Mouse (Mus musculus): ENCODE results near the gene Mrpl24. TPM values are rescaled to one million over a fixed set of nuclear protein-coding genes. Genes with fewer than 3 reads are reported as not detected.
"Not testable (repeated sequence)": the region's sequence is repeated elsewhere in the genome, so short reads cannot be mapped to it uniquely, and the experiment has no call there.

Mrpl24 gene
- 75.0 and 81.3 TPM in 2 replicates for polyA plus RNA-seq (2016; fragmentation: Nextera tagmentation; extraction: Ambion mirVana)

DNA sequence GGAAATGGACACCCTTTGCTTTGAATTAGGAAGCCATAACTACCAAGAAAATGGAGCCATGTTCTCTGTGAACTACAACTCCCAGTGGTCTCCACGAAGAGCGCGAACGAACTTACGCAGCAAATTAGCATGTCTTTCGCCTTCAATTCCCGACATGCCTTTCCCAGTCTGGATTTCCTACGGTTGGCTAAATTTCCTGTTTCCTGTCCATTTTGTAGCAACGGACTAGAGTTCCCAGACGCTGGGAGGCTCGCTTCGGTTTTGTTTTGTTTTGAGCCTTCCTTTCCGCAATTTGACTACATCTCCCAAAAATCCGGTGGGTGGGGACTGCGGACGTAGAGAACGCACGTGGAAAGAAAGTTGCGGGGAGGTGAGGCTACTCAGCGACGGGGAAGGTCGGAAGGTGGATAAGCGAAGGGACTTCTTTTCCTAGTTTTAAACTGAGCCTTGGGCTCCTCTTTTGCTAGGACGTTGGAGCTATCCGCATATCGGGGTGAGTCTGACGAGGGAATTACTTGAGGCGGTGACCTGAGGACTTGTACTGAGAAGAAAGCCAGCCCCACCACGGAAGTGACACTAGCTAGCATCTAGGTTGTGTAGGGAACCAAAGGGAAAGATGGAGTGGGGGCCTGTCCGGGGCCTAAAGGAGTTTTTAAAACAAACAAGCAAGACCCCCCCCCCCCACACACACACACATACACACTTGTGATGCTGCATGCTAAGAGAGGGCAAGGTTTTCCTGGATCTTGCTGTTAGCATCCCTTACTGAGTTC, at the start of gene Mrpl24:
Gene Mrpl24, plus strand, starts transcription at position 171 of the 773 bp plus-strand sequence.
- peak within 1 kb of the TSS; percentile 83 for H3K27ac ChIP-seq
- under 1% methylated on average over 30 of the region's 30 CpGs for WGBS
- peaks cover 6% of the 10 kb centered on the region; the same call in 1 of the 2 replicates for H3K4me1 ChIP-seq
- DNase-seq (ENCODE audit: low spot score) = peak; percentile 64
- no peaks in the 10 kb centered on the region for H3K27me3 ChIP-seq (ENCODE audit: low read depth, poor library complexity, severe bottlenecking)
- H3K36me3 ChIP-seq = peaks cover 67% of the 10 kb centered on the region
- no peaks in the 10 kb centered on the region for H3K9me3 ChIP-seq (replicated peaks)
- peak within 1 kb of the TSS; percentile 63 for H3K4me3 ChIP-seq

DNA sequence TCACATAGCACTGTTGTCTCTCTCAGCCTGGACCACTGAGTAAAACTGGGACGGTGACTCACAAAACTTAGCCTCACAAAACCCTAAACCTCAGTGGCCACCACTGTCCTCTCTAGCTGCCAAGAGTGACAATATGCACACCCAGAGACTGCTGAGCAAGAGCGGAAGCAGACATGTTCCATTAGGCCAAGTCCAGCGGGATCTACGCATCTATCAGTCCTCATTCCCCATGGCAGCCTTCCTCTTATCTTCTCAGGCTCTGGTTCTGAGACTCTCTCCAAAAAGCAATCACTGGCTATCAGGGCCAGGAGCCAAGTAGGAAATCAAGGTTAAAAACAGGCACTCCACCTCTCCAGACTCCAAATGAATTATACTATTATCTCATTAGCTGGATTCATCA, 41.6 kb upstream of the Mrpl24 start:
- no peaks in the 10 kb centered on the region for H3K9me3 ChIP-seq (replicated peaks)
- H3K36me3 ChIP-seq = peaks cover 92% of the 10 kb centered on the region
- no peak for DNase-seq (ENCODE audit: low spot score)
- H3K4me3 ChIP-seq = no peak overlapping the region
- no peaks in the 10 kb centered on the region for H3K4me1 ChIP-seq
- H3K27ac ChIP-seq = no peak overlapping the region
- H3K27me3 ChIP-seq (ENCODE audit: low read depth, poor library complexity, severe bottlenecking) = no peaks in the 10 kb centered on the region
- whole genome bisulfite sequencing = 96% methylated on average over 4 of the region's 4 CpGs

DNA sequence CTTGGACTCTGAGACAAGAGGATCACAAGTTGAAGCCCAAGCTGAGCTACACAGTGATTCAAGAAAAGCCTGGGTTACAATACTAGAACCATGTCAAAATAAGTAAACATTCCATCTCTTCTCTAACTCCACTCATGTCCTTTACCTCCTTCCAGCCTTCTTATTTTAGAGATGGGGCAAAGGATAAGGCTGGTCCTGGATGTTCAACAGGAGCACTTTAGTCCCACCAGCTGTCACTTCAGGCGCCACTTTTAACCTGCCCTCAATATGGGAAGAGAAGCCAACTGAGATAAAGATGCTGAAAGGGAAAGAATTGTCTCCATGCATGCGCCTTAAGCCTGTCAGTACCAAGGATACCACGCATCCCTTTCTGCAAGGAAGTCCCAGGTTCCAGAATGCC, 35.0 kb upstream of the Mrpl24 start:
- Histone ChIP-seq H3K36me3 (peaks cover 38% of the 10 kb centered on the region), H3K4me3 (peak overlapping the region; percentile 99), H3K27me3 (ENCODE audit: low read depth, poor library complexity, severe bottlenecking) (no peaks in the 10 kb centered on the region), H3K9me3 (replicated peaks) (no peaks in the 10 kb centered on the region), H3K27ac (peak overlapping the region; percentile 95), H3K4me1 (peaks cover 21% of the 10 kb centered on the region)
- peak; percentile 40 for DNase-seq (ENCODE audit: low spot score)
- 5% methylated on average over 3 of the region's 3 CpGs for WGBS

DNA sequence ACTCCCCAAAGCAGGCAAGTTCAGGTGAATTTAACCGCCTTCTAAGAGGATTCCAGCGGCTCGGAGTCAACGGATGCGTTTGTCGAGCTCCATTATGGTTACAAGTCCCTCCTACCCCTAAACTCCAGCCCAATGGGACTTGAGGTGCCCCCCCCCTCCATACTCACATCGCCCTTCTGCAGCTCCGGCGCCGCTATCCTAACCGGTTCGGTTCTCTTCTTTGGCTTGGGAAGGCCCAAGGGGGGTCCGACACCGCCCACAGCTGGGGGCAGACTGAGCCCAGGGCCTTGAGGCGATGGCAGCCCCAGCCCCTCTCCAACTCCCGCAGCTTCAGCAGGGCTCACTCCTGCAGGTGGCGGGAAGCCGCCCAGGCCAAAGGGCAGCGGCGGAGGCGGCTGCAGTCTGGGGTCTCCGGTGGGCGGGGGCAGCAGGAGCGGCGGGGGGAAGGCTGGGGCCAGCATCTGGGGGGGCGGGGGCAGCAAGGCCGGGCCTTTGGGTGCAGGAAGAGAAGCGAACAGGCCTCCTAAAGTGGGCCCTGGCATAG, 34.5 kb upstream of the Mrpl24 start:
- no peaks in the 10 kb centered on the region for H3K9me3 ChIP-seq (replicated peaks)
- peak overlapping the region; percentile 99 for H3K4me3 ChIP-seq
- WGBS = under 1% methylated on average over 28 of the region's 28 CpGs
- H3K27ac ChIP-seq = peak overlapping the region; percentile 95
- peak; percentile 71 for DNase-seq (ENCODE audit: low spot score)
- peaks cover 21% of the 10 kb centered on the region for H3K4me1 ChIP-seq
- no peaks in the 10 kb centered on the region for H3K27me3 ChIP-seq (ENCODE audit: low read depth, poor library complexity, severe bottlenecking)
- peaks cover 35% of the 10 kb centered on the region for H3K36me3 ChIP-seq

DNA sequence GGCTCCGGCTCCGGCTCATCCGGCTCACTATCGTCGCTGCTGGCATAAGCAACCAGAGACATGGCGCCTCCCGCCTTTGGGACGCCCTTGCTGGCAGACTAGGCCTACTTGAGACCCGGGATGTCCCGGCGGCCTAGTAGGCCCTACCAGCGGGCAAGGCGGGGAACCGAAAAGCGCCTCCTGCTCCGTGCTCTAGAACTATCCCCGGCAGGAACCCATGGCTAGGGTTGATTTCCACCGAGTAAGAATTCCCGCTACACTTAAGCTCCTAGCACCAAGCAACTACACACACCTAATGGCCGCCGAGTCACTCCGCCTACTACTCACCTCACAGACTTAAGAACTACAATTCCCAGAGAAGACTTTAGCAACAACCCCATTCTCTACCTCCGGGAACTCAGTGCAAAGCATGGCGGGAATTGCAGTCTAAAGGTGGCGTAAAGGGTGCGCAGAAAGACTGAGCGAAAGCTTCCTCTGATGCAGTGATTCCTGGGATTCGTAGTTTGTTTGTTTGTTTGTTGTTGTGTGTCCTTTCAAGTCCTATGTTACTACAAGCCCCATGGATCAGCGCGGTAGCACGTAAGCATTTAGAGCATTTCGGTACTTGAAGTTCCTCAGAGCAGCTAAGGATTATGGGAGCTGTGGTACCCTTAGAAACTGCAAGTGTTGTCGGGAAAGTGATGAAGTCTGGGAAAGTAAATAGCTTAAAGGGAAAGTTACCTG, 33.9 kb upstream of the Mrpl24 start, which contains the start of gene Prcc:
Gene Prcc, minus strand, starts transcription at position 328 of the 723 bp plus-strand sequence.
- no peaks in the 10 kb centered on the region for H3K27me3 ChIP-seq (ENCODE audit: low read depth, poor library complexity, severe bottlenecking)
- H3K9me3 ChIP-seq (replicated peaks) = no peaks in the 10 kb centered on the region
- peak within 1 kb of the TSS; percentile 99 for H3K4me3 ChIP-seq
- H3K36me3 ChIP-seq = peaks cover 28% of the 10 kb centered on the region
- peaks cover 21% of the 10 kb centered on the region for H3K4me1 ChIP-seq
- DNase-seq (ENCODE audit: low spot score) = peak; percentile 82
- peak within 1 kb of the TSS; percentile 95 for H3K27ac ChIP-seq
- whole genome bisulfite sequencing = under 1% methylated on average over 33 of the region's 33 CpGs

DNA sequence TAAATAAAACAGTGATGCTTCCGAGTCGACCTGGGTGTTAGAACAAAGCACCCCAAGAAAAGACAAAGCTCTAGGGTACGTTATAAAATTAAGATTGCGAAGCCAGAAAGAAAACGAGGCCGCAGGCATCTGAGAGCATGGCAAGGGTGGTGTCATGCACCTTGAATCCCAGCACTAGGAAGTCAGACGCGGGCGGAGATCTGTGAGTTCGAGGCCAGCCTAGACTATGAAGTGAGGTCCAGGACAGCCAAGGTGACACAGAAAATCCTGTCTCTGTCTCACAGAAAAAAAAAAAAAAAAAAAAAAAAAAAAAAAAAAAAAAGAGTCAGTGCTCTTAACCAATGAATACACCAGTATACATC, 33.3 kb upstream of the Mrpl24 start:
- peak overlapping the region; percentile 99 for H3K4me3 ChIP-seq
- H3K27ac ChIP-seq = peak overlapping the region; percentile 95
- H3K36me3 ChIP-seq = peaks cover 23% of the 10 kb centered on the region
- H3K27me3 ChIP-seq (ENCODE audit: low read depth, poor library complexity, severe bottlenecking) = no peaks in the 10 kb centered on the region
- peak; percentile 52 for DNase-seq (ENCODE audit: low spot score)
- H3K4me1 ChIP-seq = peaks cover 21% of the 10 kb centered on the region
- 13% methylated on average over 10 of the region's 10 CpGs for WGBS
- H3K9me3 ChIP-seq (replicated peaks) = no peaks in the 10 kb centered on the region

DNA sequence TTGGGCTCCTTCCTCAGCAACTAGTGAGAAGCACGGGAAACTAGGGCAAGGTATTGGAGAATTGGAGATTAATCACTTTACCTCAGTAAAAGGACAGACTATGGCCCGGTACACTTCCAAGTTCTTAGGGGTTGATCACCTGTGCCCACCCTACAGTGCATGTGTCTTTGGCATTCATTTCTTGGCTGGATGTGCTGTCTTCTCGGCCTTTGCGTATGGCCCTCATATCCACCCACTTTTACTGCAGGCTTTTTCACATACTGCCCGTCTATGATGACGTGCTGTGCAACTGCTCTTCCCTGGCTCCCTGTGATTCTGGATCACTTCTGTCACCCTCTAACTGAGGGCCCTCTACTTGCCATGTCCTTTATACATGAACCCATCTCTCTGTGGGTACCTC, 32.9 kb upstream of the Mrpl24 start:
- peak overlapping the region; percentile 95; the same call in 1 of the 2 replicates for H3K27ac ChIP-seq
- no peaks in the 10 kb centered on the region for H3K27me3 ChIP-seq (ENCODE audit: low read depth, poor library complexity, severe bottlenecking)
- WGBS = 87% methylated on average over 6 of the region's 6 CpGs
- peak overlapping the region; percentile 99 for H3K4me3 ChIP-seq
- DNase-seq (ENCODE audit: low spot score) = no peak
- peaks cover 18% of the 10 kb centered on the region for H3K36me3 ChIP-seq
- H3K9me3 ChIP-seq (replicated peaks) = no peaks in the 10 kb centered on the region
- H3K4me1 ChIP-seq = peaks cover 21% of the 10 kb centered on the region

DNA sequence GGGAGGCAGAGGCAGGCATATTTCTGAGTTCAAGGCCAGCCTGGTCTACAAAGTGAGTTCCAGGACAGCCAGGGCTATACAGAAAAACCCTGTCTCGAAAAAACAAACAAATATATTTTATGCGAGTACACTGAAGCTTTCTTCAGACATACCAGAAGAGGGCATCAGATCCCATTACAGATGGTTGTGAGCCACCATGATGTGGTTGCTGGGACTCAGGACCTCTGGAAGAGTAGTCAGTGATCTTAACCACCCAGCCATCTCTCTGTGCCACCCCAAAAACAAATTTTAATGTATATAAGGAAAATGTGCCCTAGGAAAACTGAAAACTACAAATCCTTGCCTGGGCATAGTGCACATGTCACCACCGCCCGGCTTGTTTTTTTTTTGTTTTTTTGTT, 31.9 kb upstream of the Mrpl24 start:
- not testable (repeated sequence) for H3K27me3 ChIP-seq (ENCODE audit: low read depth, poor library complexity, severe bottlenecking); H3K4me3 ChIP-seq; DNase-seq (ENCODE audit: low spot score); H3K9me3 ChIP-seq (replicated peaks); H3K27ac ChIP-seq
- H3K4me1 ChIP-seq = peaks cover 21% of the 10 kb centered on the region
- WGBS = 84% methylated on average over 4 of the region's 4 CpGs
- peaks cover 11% of the 10 kb centered on the region for H3K36me3 ChIP-seq

DNA sequence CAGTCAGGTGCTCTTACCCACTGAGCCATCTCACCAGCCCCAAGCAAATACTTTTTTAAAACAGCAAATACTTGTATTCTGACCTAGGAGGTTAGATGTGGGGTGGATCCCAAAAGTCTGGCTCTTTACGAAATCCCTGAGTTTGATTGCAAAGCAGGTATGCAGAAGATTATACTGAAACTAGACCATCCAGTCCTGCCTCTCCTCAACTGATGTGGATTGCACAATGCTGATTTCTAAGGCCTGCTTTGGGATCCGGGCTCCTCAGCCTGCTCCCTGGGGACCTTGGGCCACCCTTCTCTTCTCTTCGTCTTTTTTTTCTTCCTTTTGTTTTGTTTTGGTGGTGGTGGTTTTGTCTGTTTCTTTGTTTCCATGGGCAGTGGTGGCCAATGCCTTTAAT, 27.8 kb upstream of the Mrpl24 start:
- Histone ChIP-seq H3K4me1 (no peaks in the 10 kb centered on the region), H3K4me3 (no peak overlapping the region), H3K27me3 (ENCODE audit: low read depth, poor library complexity, severe bottlenecking) (no peaks in the 10 kb centered on the region), H3K36me3 (no peaks in the 10 kb centered on the region), H3K9me3 (replicated peaks) (no peaks in the 10 kb centered on the region), H3K27ac (no peak overlapping the region)
- DNase-seq (ENCODE audit: low spot score) = no peak
- 67% methylated on average over 3 of the region's 3 CpGs for WGBS

DNA sequence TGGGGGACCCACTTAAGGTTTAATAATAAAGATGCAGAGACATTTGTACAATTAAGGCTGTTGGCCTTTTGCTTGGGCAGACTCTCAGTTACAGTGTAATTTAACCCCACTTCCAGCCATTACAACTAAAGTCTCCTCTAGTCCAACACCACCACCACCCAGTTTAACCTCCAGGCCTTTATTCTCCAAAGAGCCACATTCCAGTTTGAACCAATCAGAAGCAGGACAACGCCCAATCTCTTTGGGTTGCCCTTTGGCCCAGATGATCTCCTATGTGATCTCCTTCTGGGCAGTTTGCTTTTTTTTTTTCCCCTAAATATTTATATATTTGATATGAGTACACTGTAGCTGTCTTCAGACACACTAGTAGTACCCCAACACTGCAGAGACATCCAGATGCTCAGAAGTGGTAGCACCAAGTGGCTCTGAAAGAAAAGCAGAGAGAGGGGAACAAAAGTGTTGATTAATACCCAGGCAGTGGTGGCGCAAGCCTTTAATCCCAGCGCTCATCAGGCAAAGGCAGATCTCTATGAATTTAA, 25.9 kb upstream of the Mrpl24 start:
- no peaks in the 10 kb centered on the region for H3K9me3 ChIP-seq (replicated peaks)
- H3K4me3 ChIP-seq = no peak overlapping the region
- no peak overlapping the region for H3K27ac ChIP-seq
- no peak for DNase-seq (ENCODE audit: low spot score)
- 83% methylated on average over 3 of the region's 3 CpGs for WGBS
- H3K36me3 ChIP-seq = no peaks in the 10 kb centered on the region
- no peaks in the 10 kb centered on the region for H3K4me1 ChIP-seq
- no peaks in the 10 kb centered on the region for H3K27me3 ChIP-seq (ENCODE audit: low read depth, poor library complexity, severe bottlenecking)

DNA sequence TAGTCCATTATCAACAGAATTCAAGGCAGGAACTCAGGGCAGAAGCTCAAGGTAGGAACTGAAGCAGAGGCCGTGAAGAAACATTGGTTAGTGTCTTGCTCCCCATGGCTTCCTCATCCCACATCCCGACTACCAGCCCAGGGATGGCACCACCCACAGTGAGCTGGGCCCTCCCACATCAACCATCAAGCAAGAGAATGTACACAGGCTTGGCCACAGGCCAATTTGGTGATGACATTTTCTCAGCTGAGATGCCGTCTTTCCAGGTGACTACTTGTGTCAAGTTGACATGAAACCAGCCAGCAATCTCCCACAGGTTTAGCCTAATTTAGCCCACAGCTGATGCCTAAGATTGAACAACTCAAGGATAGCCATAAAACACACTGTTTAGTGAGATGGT, 20.0 kb upstream of the Mrpl24 start:
- peaks cover 6% of the 10 kb centered on the region for H3K4me1 ChIP-seq
- no peaks in the 10 kb centered on the region for H3K36me3 ChIP-seq
- no peaks in the 10 kb centered on the region for H3K27me3 ChIP-seq (ENCODE audit: low read depth, poor library complexity, severe bottlenecking)
- no peaks in the 10 kb centered on the region for H3K9me3 ChIP-seq (replicated peaks)
- WGBS = 72% methylated on average over 3 of the region's 3 CpGs
- no peak for DNase-seq (ENCODE audit: low spot score)
- no peak overlapping the region for H3K27ac ChIP-seq
- no peak overlapping the region for H3K4me3 ChIP-seq

DNA sequence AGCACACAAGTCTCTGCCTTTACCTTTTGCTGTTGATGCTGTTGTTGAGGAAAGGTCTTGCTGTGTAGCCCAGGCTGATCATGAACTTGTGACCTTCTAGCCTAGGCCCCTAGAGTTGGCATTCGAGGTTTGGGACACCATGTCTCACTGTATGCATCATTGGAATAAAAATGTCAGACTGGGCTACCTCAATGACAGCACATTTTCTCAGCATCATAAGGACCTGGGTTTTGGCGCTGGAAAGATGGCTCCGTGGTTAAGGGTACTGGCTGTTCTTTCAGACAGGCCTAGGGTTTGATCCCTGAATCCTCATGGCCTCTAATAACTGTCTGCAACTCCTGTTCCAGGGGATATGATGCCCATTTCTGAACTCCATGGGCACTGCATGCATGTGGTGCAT, 19.5 kb upstream of the Mrpl24 start:
- no peak overlapping the region for H3K27ac ChIP-seq
- WGBS = 86% methylated on average over 3 of the region's 3 CpGs

More for the DNA sequence above, 19.5 kb upstream of the Mrpl24 start:
- H3K9me3 ChIP-seq (replicated peaks) = no peaks in the 10 kb centered on the region
- H3K27me3 ChIP-seq (ENCODE audit: low read depth, poor library complexity, severe bottlenecking) = no peaks in the 10 kb centered on the region
- no peaks in the 10 kb centered on the region for H3K36me3 ChIP-seq
- H3K4me3 ChIP-seq = no peak overlapping the region
- DNase-seq (ENCODE audit: low spot score) = no peak
- H3K4me1 ChIP-seq = peaks cover 6% of the 10 kb centered on the region

Measured in limb, embryonic 10.5 days (tissue).